Mouse (Mus musculus) heart, postnatal 0 days (tissue): ENCODE results near the gene Asf1b. TPM values are rescaled to one million over a fixed set of nuclear protein-coding genes. Genes with fewer than 3 reads are reported as not detected.

Source experiments
- ATAC-seq: fragments of 200-750 bp; cut with Nextera tagmentation; 2 replicates; pipeline ENCODE4 v1.8.0; 2017; ENCODE audit warnings: low read depth, moderate number of reproducible peaks, moderate library complexity; ENCODE audit not compliant: insufficient read depth
- DNase-seq: peaks from one replicate; pipeline ENCODE4 v3.0.0-alpha.2; 2016; ENCODE audit warnings: low spot score
- H3K27ac ChIP-seq: fragments of 300-500 bp; sonication (generic); 2 replicates; pipeline ENCODE4 v1.5.1; 2014; ENCODE audit warnings: low read depth, mild to moderate bottlenecking
- H3K27me3 ChIP-seq: fragments of 300-500 bp; sonication (generic); 2 replicates; pipeline ENCODE4 v1.6.1; 2014; ENCODE audit warnings: low read length, mixed read lengths; ENCODE audit not compliant: control insufficient read depth, insufficient read depth
- H3K36me3 ChIP-seq: fragments of 300-500 bp; sonication (generic); replicated peaks from 2 replicates; pipeline ENCODE4 v1.6.1; 2014; ENCODE audit warnings: low read length, mixed read lengths; ENCODE audit not compliant: control insufficient read depth, insufficient read depth
- H3K4me1 ChIP-seq: fragments of 300-500 bp; sonication (generic); 2 replicates; pipeline ENCODE4 v1.6.1; 2014; ENCODE audit warnings: antibody characterized with exemption; ENCODE audit not compliant: control insufficient read depth, insufficient read depth
- H3K4me2 ChIP-seq: fragments of 300-500 bp; sonication (generic); 2 replicates; pipeline ENCODE4 v1.6.1; 2014; ENCODE audit warnings: low read depth, mild to moderate bottlenecking, low read length, moderate library complexity
- H3K4me3 ChIP-seq: fragments of 300-500 bp; sonication (generic); 2 replicates; pipeline ENCODE4 v1.5.1; 2014; ENCODE audit warnings: low read depth, low read length
- H3K9ac ChIP-seq: fragments of 300-500 bp; sonication (generic); replicated peaks from 2 replicates; pipeline ENCODE4 v1.6.1; 2014; ENCODE audit warnings: low read depth, low read length, mixed read lengths
- H3K9me3 ChIP-seq: fragments of 300-500 bp; sonication (generic); replicated peaks from 2 replicates; pipeline ENCODE4 v1.6.1; 2016; ENCODE audit warnings: low read length; ENCODE audit not compliant: control insufficient read depth
- CTCF ChIP-seq: IDR thresholded peaks from 2 replicates; pipeline ENCODE4 v1.5.1; 2016; ENCODE audit warnings: antibody characterized with exemption, control low read depth, low read depth
- EP300 ChIP-seq: IDR thresholded peaks from 2 replicates; pipeline ENCODE4 v1.6.1; 2016; ENCODE audit warnings: antibody characterized with exemption, low read depth
- WGBS: fragments of 180-500 bp; shearing (Covaris S2); extraction: QIAGEN DNeasy Blood & Tissue Kit; methylation state at CpG from one replicate; pipeline ENCODE4 v1.1.7; 2014; 5-methylcytosine and 5-hydroxymethylcytosine counted together
- polyA plus RNA-seq: library from polyadenylated mRNA; unstranded; fragments of >200 nt; fragmentation: Nextera tagmentation; extraction: Ambion mirVana; gene quantifications from 2 replicates; pipeline ENCODE4 v1.2.1, GENCODE M21; 2015
- total RNA-seq: library from RNA; depleted of rRNA; stranded (reverse); fragments of >200 nt; gene quantifications from 2 replicates; pipeline ENCODE4 v1.2.3, GENCODE M21; 2014; ENCODE audit warnings: low replicate concordance

The Asf1b gene
- total and polyA plus RNA-seq, 2 experiments from 2014 or later, result 19.2 to 109 TPM

DNA sequence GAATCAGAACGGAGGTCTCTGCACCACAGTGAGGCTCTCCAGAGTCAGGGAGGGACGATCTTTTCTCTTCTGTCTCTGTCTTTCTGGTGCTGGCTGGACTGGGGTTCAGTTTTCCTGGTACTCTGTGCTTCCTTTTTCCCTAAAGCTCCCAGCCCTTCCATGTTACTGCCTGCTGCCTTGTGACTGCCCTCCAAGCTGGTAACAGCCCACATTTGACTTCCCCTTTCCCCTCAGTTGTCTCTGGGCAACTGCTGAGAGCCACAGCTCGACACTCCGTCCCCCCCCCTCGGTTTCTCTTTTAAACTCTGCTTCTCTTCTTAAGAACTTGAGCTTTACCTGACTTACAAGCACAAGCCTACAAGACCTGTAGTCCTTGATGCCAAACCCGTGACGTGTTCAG is 33.9 kb downstream of the Asf1b start:
- TF ChIP-seq CTCF, result no peak
- TF ChIP-seq EP300, result no peak
- Histone ChIP-seq H3K36me3 (peaks cover 87% of the 10 kb centered on the region), H3K4me3 (no peak overlapping the region), H3K4me2 (no peak overlapping the region), H3K9ac (no peak overlapping the region), H3K27me3 (no peaks in the 10 kb centered on the region), H3K9me3 (no peaks in the 10 kb centered on the region), H3K4me1 (no peaks in the 10 kb centered on the region), H3K27ac (no peak overlapping the region)
- WGBS, result 88% methylated on average over 7 of the region's 7 CpGs
- DNase-seq (no peak), ATAC-seq (no peak)

DNA sequence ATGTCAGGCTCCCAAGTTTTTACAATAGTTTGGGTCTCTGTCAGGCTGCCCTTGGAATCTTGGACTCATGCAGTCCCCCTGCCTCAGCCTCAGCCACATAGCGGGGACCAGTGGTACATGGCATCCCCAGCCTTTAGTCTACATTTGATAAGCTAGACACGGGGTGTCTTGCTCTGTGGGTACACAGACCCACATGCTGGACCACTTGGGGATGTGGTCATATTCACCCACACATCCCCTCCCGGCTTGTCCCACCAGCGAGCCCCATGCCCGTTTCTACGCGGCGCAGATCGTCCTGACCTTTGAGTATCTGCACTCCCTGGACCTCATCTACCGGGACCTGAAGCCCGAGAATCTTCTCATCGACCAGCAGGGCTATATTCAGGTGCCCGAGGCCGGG is 34.9 kb downstream of the Asf1b start:
- Histone ChIP-seq H3K27me3 (no peaks in the 10 kb centered on the region), H3K4me2 (no peak overlapping the region), H3K4me3 (no peak overlapping the region), H3K9ac (no peak overlapping the region), H3K4me1 (no peaks in the 10 kb centered on the region), H3K36me3 (peaks cover 86% of the 10 kb centered on the region), H3K9me3 (no peaks in the 10 kb centered on the region), H3K27ac (no peak overlapping the region)
- ATAC-seq (peak; percentile 22; the same call in 1 of the 2 replicates), DNase-seq (no peak)
- TF ChIP-seq CTCF, result no peak
- 92% methylated on average over 14 of the region's 14 CpGs for WGBS

DNA sequence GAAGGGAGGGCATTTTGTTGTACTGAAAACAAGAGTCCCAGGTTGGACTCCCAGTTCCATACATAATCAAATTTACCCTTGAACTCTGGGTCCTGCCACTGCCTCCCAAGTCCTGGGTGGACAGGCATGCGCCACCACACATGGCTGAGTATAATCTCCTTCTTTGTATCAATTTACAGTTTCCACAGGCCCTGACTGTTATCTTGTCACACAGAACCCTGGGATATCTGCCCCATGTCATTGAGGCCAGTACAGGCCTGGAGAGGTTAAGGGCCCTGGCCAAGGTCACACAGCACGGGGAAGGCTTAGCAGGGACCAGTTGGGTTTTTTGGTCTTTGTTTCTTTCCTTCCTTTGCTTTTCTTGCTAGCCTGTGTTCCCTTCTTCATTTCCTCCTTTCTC is 37.2 kb downstream of the Asf1b start:
- no peak for DNase-seq
- Histone ChIP-seq H3K36me3 (peaks cover 67% of the 10 kb centered on the region), H3K4me1 (0 out of 2 replicates have a peak, but pooled peaks cover 2% of the 10 kb centered on the region), H3K27ac (no peak overlapping the region), H3K27me3 (no peaks in the 10 kb centered on the region), H3K9me3 (no peaks in the 10 kb centered on the region), H3K9ac (no peak overlapping the region), H3K4me2 (no peak overlapping the region), H3K4me3 (no peak overlapping the region)
- TF ChIP-seq CTCF (no peak), EP300 (no peak)
- ATAC-seq, result no peak
- 80% methylated on average over 2 of the region's 2 CpGs for WGBS

DNA sequence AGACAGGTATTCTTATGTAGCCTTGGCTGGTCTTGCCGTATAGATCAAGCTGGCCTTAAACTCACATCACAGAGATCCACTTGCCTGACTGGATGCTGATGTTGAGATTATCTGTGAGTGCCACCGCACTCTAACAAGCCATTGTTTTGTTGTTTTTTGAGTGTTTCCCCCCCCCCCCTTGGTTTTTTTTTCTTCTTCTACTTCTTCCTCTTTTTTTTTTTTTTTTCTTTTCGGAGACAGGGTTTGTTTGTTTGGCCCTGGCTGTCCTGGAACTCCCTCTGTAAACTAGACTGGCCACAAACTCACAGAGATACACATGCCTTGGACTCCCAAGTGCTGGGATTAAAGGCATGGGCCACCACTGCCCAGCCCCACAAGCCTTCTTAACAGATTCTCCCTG is 38.7 kb downstream of the Asf1b start:
- no peak overlapping the region for H3K27ac ChIP-seq
- TF ChIP-seq EP300 (no peak), CTCF (no peak)
- 77% methylated on average over 3 of the region's 3 CpGs for WGBS
- H3K4me1 ChIP-seq, result 0 out of 2 replicates have a peak, but pooled peaks cover 5% of the 10 kb centered on the region
- no peaks in the 10 kb centered on the region for H3K9me3 ChIP-seq
- peaks cover 52% of the 10 kb centered on the region for H3K36me3 ChIP-seq
- DNase-seq, result no peak
- H3K4me2 ChIP-seq, result no peak overlapping the region
- H3K4me3 ChIP-seq, result no peak overlapping the region
- no peak for ATAC-seq
- no peak overlapping the region for H3K9ac ChIP-seq
- no peaks in the 10 kb centered on the region for H3K27me3 ChIP-seq

DNA sequence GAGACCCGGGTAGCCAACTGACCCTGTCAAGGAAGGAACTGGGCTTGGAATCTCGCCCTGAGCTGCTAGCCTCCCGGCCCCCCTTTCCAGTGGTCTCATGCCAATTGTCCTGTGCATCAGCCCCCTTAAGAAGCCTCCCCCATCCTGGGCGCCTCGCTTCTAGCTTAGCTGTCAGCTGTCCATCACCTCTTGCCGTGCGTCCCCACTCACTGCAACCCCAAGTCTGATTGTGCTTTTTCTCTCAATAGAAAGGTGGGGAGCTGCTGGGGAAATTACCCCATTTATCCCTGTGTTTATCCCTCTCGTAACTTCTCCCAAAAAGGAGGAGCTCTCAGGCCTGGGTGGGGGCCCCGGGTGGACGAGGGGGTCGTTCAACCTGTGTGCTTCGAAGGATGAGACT is 40.7 kb downstream of the Asf1b start:
- DNase-seq (no peak), ATAC-seq (no peak)
- 36% methylated on average over 12 of the region's 12 CpGs for WGBS
- no peak overlapping the region for H3K4me3 ChIP-seq
- 0 out of 2 replicates have a peak overlapping the region, but pooled peaks have one; percentile 78 for H3K9ac ChIP-seq
- no peaks in the 10 kb centered on the region for H3K27me3 ChIP-seq
- 0 out of 2 replicates have a peak, but pooled peaks cover 5% of the 10 kb centered on the region for H3K4me1 ChIP-seq
- H3K36me3 ChIP-seq, result peaks cover 45% of the 10 kb centered on the region
- TF ChIP-seq EP300, result no peak
- no peak for TF ChIP-seq CTCF
- H3K27ac ChIP-seq, result peak overlapping the region; percentile 91; the same call in 1 of the 2 replicates
- peak overlapping the region; percentile 71 for H3K4me2 ChIP-seq
- H3K9me3 ChIP-seq, result no peaks in the 10 kb centered on the region
